Mouse (Mus musculus) lung, embryonic 15.5 days (tissue): ENCODE results near the gene Ahsa1. TPM values are rescaled to one million over a fixed set of nuclear protein-coding genes. Genes with fewer than 3 reads are reported as not detected.
"Not testable (repeated sequence)": the region's sequence is repeated elsewhere in the genome, so short reads cannot be mapped to it uniquely, and the experiment has no call there.

Experiments used
- ATAC-seq: fragments of 200-750 bp; cut with Nextera tagmentation; 2 replicates; pipeline ENCODE4 v1.8.0; 2017; ENCODE audit warnings: moderate number of reproducible peaks, borderline replicate concordance; ENCODE audit not compliant: low FRiP score, low TSS enrichment; ENCODE audit errors: extremely low read depth
- H3K27ac ChIP-seq: fragments of 300-500 bp; sonication (generic); 2 replicates; pipeline ENCODE4 v1.5.1; 2015; ENCODE audit warnings: moderate library complexity, mild to moderate bottlenecking, inconsistent platforms
- H3K27me3 ChIP-seq: fragments of 300-500 bp; sonication (generic); 2 replicates; pipeline ENCODE4 v1.6.1; 2015; ENCODE audit warnings: inconsistent platforms
- H3K36me3 ChIP-seq: fragments of 300-500 bp; sonication (generic); 2 replicates; pipeline ENCODE4 v1.6.1; 2015; ENCODE audit warnings: inconsistent platforms
- H3K4me1 ChIP-seq: fragments of 300-500 bp; sonication (generic); 2 replicates; pipeline ENCODE4 v1.6.1; 2015; ENCODE audit warnings: inconsistent platforms
- H3K4me2 ChIP-seq: fragments of 300-500 bp; sonication (generic); 2 replicates; pipeline ENCODE4 v1.6.1; 2015; ENCODE audit warnings: inconsistent platforms, mild to moderate bottlenecking, moderate library complexity
- H3K4me3 ChIP-seq: fragments of 300-500 bp; sonication (generic); 2 replicates; pipeline ENCODE4 v1.5.1; 2015; ENCODE audit warnings: mild to moderate bottlenecking, inconsistent platforms
- H3K9ac ChIP-seq: fragments of 300-500 bp; sonication (generic); 2 replicates; pipeline ENCODE4 v1.6.1; 2015; ENCODE audit warnings: inconsistent platforms
- H3K9me3 ChIP-seq: fragments of 300-500 bp; sonication (generic); 2 replicates; pipeline ENCODE4 v1.6.1; 2016; ENCODE audit warnings: inconsistent platforms
- WGBS: fragments of 180-500 bp; shearing (Covaris S2); methylation state at CpG from one replicate; pipeline ENCODE4 v1.1.7; 2015; 5-methylcytosine and 5-hydroxymethylcytosine counted together
- polyA plus RNA-seq: library from polyadenylated mRNA; unstranded; fragments of >200 nt; fragmentation: Nextera tagmentation; extraction: Ambion mirVana; gene quantifications from 2 replicates; pipeline ENCODE4 v1.2.1, GENCODE M21; 2015

Gene Ahsa1
- polyA plus RNA-seq, 1 experiment from 2014 or later: 232 TPM

DNA sequence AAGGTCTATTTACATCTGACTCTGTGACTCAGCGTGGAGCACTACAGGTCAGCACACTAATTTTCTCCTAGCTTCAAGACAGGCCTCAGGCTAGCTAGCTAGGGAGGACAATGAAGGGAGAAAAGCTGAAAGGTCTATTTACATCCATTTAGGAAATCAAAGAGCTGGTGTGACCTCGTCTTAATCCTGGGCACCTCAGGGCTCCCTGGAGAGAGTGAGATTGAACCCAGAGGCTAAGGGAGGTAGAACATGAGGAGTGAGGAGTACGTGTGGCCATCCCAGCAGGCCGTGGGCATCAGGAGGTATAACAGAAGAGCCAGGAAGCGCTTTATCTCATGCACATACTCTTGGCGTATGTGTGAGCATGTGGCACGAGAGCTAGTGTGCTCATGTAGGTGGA lies 17.4 kb downstream of the Ahsa1 start:
- peaks cover 15% of the 10 kb centered on the region for H3K4me1 ChIP-seq
- no peaks in the 10 kb centered on the region for H3K36me3 ChIP-seq
- H3K4me2 ChIP-seq: no peak overlapping the region
- WGBS: 67% methylated on average over 7 of the region's 7 CpGs
- no peak for ATAC-seq
- no peak overlapping the region for H3K27ac ChIP-seq
- H3K9me3 ChIP-seq: no peaks in the 10 kb centered on the region
- no peaks in the 10 kb centered on the region for H3K27me3 ChIP-seq
- no peak overlapping the region for H3K9ac ChIP-seq
- no peak overlapping the region for H3K4me3 ChIP-seq

- H3K36me3 ChIP-seq: no peaks in the 10 kb centered on the region
- H3K4me1 ChIP-seq: peaks cover 10% of the 10 kb centered on the region; the same call in 1 of the 2 replicates
- H3K27me3 ChIP-seq: no peaks in the 10 kb centered on the region
- WGBS: 68% methylated on average over 4 of the region's 4 CpGs
- no peak for ATAC-seq
- H3K4me2 ChIP-seq: no peak overlapping the region
- no peak overlapping the region for H3K9ac ChIP-seq
- H3K4me3 ChIP-seq: no peak overlapping the region
- H3K9me3 ChIP-seq: no peaks in the 10 kb centered on the region
- H3K27ac ChIP-seq: peak overlapping the region; percentile 47; the same call in 1 of the 2 replicates
These were observed 18.0 kb downstream of the Ahsa1 start for GRCm38 (mm10) chr12:87284268-87284667.

GRCm38 (mm10) chr12:87284726-87285125 lies 18.4 kb downstream of the Ahsa1 start:
- ATAC-seq: peak; percentile 43; the same call in 1 of the 2 replicates
- 64% methylated on average over 5 of the region's 5 CpGs for WGBS
- Histone ChIP-seq H3K4me2 (no peak overlapping the region), H3K36me3 (no peaks in the 10 kb centered on the region), H3K4me3 (no peak overlapping the region), H3K9ac (no peak overlapping the region), H3K4me1 (0 out of 2 replicates have a peak, but pooled peaks cover 6% of the 10 kb centered on the region), H3K27me3 (no peaks in the 10 kb centered on the region), H3K9me3 (no peaks in the 10 kb centered on the region), H3K27ac (peak overlapping the region; percentile 47; the same call in 1 of the 2 replicates)

DNA sequence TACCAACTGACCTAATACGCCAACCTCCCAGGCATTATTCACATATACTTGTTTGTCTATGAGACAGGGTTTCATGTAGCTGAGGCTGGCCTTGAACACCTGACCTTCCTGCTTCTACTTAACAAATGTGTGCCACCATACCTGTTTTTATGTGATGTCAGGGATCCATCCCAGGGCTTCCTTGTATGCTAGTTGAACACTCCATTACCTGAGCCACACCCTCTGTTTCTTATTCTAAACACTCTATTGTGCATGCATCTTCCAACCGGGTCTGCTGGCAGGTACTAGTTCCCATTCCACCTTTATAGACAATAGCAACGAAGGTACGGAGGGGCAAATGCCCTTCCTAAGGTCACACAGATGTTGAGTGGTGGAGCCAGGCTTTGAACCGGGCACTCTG lies 22.8 kb downstream of the Ahsa1 start:
- ATAC-seq: no peak
- H3K4me1 ChIP-seq: 0 out of 2 replicates have a peak, but pooled peaks cover 6% of the 10 kb centered on the region
- H3K4me2 ChIP-seq: no peak overlapping the region
- H3K9ac ChIP-seq: no peak overlapping the region
- H3K27me3 ChIP-seq: no peaks in the 10 kb centered on the region
- no peak overlapping the region for H3K27ac ChIP-seq
- H3K4me3 ChIP-seq: no peak overlapping the region
- no peaks in the 10 kb centered on the region for H3K36me3 ChIP-seq
- 87% methylated on average over 5 of the region's 5 CpGs for WGBS
- no peaks in the 10 kb centered on the region for H3K9me3 ChIP-seq

DNA sequence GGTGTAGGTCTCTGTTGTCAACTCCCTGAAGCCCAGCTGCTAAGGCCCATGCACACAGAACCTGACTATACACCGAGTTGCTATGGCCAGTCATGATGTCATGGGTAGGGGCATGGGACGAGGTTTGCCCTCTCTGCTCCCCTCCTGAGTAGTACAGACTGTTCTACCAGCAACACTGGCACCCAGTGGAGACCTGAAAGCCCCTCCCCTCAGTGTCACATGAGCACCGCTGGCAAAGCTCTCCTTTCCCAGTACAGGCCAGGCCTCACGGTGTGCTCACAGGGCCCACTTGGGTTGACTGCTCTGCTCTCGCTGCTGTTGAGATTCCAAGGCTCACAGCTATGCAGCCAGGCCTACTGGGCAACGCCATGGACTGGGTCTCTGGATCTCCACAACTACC lies 27.7 kb downstream of the Ahsa1 start:
- WGBS: 61% methylated on average over 6 of the region's 6 CpGs
- no peak overlapping the region for H3K9ac ChIP-seq
- ATAC-seq: 0 out of 2 replicates have a peak, but pooled peaks have one; percentile 19

GRCm38 (mm10) chr12:87299037-87299656 lies 32.9 kb downstream of the Ahsa1 start:
- no peak overlapping the region for H3K27ac ChIP-seq
- 6% methylated on average over 29 of the region's 29 CpGs for WGBS
- H3K4me1 ChIP-seq: peaks cover 12% of the 10 kb centered on the region
- H3K4me3 ChIP-seq: peak overlapping the region; percentile 58
- H3K9ac ChIP-seq: peak overlapping the region; percentile 71
- peaks cover 8% of the 10 kb centered on the region for H3K27me3 ChIP-seq
- no peaks in the 10 kb centered on the region for H3K36me3 ChIP-seq
- no peaks in the 10 kb centered on the region for H3K9me3 ChIP-seq
- ATAC-seq: peak; percentile 24; the same call in 1 of the 2 replicates
- H3K4me2 ChIP-seq: peak overlapping the region; percentile 100

More for the DNA sequence above, 27.7 kb downstream of the Ahsa1 start:
- H3K36me3 ChIP-seq: no peaks in the 10 kb centered on the region
- H3K4me1 ChIP-seq: no peaks in the 10 kb centered on the region
- no peak overlapping the region for H3K4me3 ChIP-seq
- H3K27ac ChIP-seq: no peak overlapping the region
- H3K9me3 ChIP-seq: no peaks in the 10 kb centered on the region
- peaks cover 6% of the 10 kb centered on the region for H3K27me3 ChIP-seq
- H3K4me2 ChIP-seq: no peak overlapping the region

GRCm38 (mm10) chr12:87299657-87300440 lies 33.6 kb downstream of the Ahsa1 start, which contains the start of gene Ism2:
TSS of gene Ism2 (minus strand) at chr12:87299705.
- ATAC-seq: peak; percentile 81; the same call in 1 of the 2 replicates
- Histone ChIP-seq H3K9ac (peak within 1 kb of the TSS; percentile 71), H3K27me3 (peaks cover 8% of the 10 kb centered on the region), H3K9me3 (no peaks in the 10 kb centered on the region), H3K4me1 (peaks cover 12% of the 10 kb centered on the region), H3K27ac (no peak within 1 kb of the TSS), H3K4me2 (peak within 1 kb of the TSS; percentile 100), H3K36me3 (no peaks in the 10 kb centered on the region), H3K4me3 (peak within 1 kb of the TSS; percentile 58)
- 0% methylated on average over 85 of the region's 86 CpGs for WGBS

- Histone ChIP-seq H3K4me3 (peak overlapping the region; percentile 58), H3K4me1 (peaks cover 12% of the 10 kb centered on the region), H3K27me3 (peaks cover 8% of the 10 kb centered on the region), H3K9me3 (no peaks in the 10 kb centered on the region), H3K27ac (no peak overlapping the region), H3K36me3 (no peaks in the 10 kb centered on the region), H3K9ac (peak overlapping the region; percentile 71; the same call in 1 of the 2 replicates), H3K4me2 (peak overlapping the region; percentile 100)
- no peak for ATAC-seq
- WGBS: 2% methylated on average over 9 of the region's 9 CpGs
These were observed 34.1 kb downstream of the Ahsa1 start for GRCm38 (mm10) chr12:87300441-87300690.

GRCm38 (mm10) chr12:87301189-87301588 lies 34.9 kb downstream of the Ahsa1 start:
- H3K4me2 ChIP-seq: 0 out of 2 replicates have a peak overlapping the region, but pooled peaks have one; percentile 100
- H3K4me3 ChIP-seq: no peak overlapping the region
- H3K27ac ChIP-seq: no peak overlapping the region
- H3K36me3 ChIP-seq: no peaks in the 10 kb centered on the region
- ATAC-seq: no peak
- WGBS: 42% methylated on average over 4 of the region's 4 CpGs
- no peak overlapping the region for H3K9ac ChIP-seq
- H3K9me3 ChIP-seq: no peaks in the 10 kb centered on the region
- peaks cover 8% of the 10 kb centered on the region for H3K27me3 ChIP-seq
- H3K4me1 ChIP-seq: peaks cover 12% of the 10 kb centered on the region

GRCm38 (mm10) chr12:87305767-87306583 lies 39.7 kb downstream of the Ahsa1 start:
- no peak overlapping the region for H3K4me2 ChIP-seq
- H3K4me3 ChIP-seq: no peak overlapping the region
- H3K27me3 ChIP-seq: no peaks in the 10 kb centered on the region
- peaks cover 29% of the 10 kb centered on the region; the same call in 1 of the 2 replicates for H3K36me3 ChIP-seq
- H3K9me3 ChIP-seq: no peaks in the 10 kb centered on the region
- ATAC-seq: no peak
- H3K27ac ChIP-seq: no peak overlapping the region
- H3K4me1 ChIP-seq: no peaks in the 10 kb centered on the region
- no peak overlapping the region for H3K9ac ChIP-seq
- 34% methylated on average over 13 of the region's 13 CpGs for WGBS

DNA sequence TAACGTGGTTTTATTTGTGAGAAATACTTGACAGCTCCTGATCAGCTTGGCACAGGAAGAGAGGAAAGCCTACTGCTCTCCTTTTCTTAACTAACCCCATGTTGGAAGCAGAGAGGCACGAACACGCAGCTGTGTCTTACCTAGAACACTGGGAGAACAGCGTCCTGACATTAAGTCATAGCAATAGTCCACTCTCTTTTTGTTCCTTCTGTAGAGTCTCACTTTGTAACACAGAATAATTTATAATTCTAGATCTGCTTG lies 40.2 kb downstream of the Ahsa1 start:
- WGBS: 69% methylated on average over 4 of the region's 4 CpGs
- not testable (repeated sequence) for H3K4me2 ChIP-seq, H3K4me1 ChIP-seq, ATAC-seq, H3K27me3 ChIP-seq, H3K27ac ChIP-seq, H3K9me3 ChIP-seq, H3K9ac ChIP-seq, H3K4me3 ChIP-seq
- peaks cover 29% of the 10 kb centered on the region; the same call in 1 of the 2 replicates for H3K36me3 ChIP-seq

DNA sequence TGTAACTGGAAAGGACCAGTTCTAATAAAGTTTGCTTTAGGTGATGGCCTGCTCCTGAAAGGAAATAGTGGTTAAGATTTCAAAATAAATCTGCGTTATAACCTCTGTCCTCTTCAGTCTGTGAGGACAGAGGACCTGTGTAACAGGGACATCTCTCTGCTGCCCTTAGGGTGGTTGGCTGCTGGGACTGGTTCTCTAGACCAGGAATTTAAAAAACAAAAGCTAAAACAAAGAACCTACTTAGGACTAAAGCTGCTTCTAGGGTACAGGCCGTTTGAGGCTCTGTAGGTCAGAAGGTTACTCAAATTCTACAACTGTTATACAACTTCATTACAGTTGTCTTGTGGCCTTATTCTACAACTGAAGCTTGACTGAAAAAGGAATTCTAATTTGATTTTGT lies 46.8 kb downstream of the Ahsa1 start:
- no peak for ATAC-seq
- Histone ChIP-seq H3K9ac (no peak overlapping the region), H3K27ac (no peak overlapping the region), H3K9me3 (no peaks in the 10 kb centered on the region), H3K27me3 (no peaks in the 10 kb centered on the region), H3K4me1 (no peaks in the 10 kb centered on the region), H3K4me2 (no peak overlapping the region), H3K36me3 (peaks cover 40% of the 10 kb centered on the region), H3K4me3 (no peak overlapping the region)
- WGBS: 71% methylated on average over 2 of the region's 2 CpGs
